Mouse (Mus musculus) ovary, postnatal 10 days (tissue): Measurements from ENCODE around the gene Lrrc25.
A peak's percentile ranks its signal among the peaks of the same experiment; 100 is the strongest.

Experiments used
- DNase-seq: peaks from one replicate; pipeline ENCODE4 v3.0.0; 2022; ENCODE audit warnings: low spot score

Lrrc25 gene

DNA sequence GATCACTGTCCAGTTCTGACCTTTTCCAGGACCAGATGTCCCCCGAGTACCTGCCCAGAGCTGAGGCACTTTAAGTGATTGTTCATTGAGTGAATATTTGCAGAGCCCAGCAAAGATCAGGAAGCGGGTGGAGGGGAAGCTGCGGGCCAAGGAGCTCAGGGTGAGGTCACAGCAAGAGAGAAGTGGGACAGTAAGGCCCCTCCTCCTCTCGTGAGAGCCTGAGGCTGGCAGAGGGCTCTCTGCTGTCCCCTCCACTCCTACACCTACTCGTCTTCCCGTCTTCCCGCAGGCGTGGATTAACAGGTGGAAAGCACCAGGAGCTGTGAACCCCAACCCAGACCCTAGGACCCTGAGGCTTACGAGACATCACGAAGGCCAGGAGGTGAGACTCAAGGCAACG lies 690 bp downstream of the Lrrc25 start:
- DNase-seq, result no peak

DNA sequence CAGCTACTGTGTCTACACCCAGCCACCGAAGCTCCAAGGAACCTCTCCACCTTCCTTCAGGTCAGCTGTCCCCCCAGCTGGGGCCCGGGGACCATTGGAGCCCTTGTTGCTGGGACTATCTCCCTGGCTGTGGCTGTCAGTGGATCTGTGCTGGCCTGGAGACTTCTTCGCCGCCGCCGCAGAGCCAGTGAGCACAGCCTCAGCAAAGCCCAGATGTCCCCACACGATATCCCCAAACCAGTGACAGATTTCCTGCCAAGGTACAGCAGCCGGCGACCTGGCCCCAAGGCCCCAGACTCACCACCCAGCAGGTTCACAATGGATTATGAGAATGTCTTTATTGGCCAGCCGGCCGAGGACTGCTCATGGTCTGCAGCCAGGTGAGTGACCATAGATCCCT lies 2.0 kb downstream of the Lrrc25 start:
- no peak for DNase-seq

DNA sequence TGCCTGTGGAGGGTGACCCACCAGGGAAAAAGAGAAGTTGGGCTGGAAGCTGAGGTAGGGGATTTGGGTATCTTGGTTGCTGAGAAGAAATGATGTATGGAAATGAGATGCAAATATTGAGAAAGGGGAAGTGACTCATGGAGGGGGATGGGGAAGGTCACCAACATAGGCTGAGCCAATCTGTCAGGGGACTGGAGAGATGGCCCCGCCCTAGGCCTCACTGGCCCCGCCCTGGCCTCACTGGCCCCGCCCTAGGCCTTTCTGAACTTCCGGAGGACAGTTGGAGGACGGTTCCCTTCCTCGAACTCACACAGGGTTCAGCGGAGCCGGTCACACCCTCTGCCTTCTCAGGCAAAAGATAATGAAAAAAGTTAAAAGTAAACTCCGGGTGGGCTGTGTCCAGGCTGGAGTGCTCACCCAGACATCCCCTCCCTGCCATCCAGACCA lies 3.0 kb downstream of the Lrrc25 start:
- DNase-seq, result no peak

DNA sequence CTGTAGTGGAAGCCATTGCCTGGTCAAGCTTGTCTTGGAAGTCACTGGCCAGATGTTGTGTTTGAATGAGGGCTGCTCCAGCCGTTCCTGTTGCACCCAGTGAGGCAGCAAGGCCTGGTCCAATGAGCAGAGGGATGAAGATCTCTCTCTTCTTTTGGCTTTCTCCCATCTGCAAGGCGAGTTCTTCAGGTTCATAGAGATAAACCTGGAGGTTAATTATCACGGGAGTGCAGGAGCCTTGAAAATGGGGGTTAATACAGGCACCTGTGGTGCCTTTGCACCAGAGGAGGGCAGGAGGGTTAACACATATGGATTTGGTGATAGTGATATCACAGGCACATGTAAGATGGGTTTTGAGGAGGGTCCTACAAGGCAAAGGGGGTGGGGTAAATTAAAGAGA lies 6.3 kb downstream of the Lrrc25 start:
- DNase-seq, result no peak

DNA sequence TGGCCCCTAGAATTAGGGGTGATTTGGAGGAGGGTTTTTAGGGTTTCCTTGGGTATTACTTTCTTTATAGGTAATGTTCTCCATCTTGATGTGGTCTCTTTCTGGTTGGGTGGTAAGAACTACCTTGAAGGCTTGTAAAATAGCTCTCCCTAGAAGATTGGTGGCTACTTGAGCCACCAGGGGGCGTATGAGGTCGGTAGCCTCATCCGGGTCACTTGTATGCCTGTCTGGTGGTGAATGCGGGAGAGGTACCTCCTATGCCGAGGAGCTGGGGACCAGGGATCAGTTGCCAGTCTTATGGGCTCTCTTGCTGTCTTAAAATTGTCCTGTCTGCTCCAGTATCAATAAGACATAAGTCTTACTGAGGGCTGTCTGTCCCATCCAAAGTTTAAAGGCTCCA lies 9.1 kb downstream of the Lrrc25 start:
- no peak for DNase-seq

DNA sequence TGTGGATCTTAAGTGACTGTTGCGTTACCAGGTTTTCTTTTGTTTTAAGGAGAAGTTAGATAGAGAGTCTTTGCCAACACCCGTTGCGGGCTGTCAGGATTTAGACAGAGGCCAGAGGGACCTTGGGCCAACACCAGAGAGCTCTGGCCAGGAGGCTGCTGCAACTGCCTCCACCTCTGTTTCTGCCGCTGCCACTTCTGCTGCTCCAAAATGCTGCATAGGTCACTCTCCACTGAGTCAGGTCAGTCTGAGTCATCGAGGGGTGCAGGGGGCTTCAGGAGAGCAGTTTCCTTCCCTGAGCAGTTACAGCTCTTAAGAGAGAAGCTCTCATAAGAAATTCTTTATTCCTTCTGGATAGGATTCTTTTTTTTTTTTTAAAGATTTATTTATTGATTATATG lies 11.1 kb downstream of the Lrrc25 start:
- no peak for DNase-seq

DNA sequence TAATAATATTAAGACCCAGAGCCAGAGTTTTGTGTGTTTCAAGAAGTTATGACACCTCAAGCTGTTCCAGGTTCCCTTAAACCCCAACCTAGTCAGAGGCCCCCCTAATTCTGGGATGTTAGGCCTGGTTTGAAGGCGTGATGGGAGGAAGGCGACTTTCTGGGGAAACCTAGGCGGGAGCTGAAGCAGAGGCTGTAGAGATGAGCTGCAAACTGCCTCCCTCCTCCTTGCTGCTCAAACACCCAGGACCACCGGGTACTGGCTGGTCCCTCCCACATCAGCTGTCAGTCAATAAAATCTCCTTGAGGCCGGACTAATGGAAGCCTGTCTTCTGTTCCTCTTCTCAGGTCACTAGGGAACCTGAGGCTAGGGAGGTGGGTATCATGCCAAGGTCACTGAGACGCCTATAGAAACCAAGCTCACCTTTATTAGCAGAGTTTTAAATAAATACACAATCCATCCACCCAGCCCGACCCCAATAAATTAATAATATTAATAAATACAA lies 13.1 kb downstream of the Lrrc25 start:
- DNase-seq, result no peak

DNA sequence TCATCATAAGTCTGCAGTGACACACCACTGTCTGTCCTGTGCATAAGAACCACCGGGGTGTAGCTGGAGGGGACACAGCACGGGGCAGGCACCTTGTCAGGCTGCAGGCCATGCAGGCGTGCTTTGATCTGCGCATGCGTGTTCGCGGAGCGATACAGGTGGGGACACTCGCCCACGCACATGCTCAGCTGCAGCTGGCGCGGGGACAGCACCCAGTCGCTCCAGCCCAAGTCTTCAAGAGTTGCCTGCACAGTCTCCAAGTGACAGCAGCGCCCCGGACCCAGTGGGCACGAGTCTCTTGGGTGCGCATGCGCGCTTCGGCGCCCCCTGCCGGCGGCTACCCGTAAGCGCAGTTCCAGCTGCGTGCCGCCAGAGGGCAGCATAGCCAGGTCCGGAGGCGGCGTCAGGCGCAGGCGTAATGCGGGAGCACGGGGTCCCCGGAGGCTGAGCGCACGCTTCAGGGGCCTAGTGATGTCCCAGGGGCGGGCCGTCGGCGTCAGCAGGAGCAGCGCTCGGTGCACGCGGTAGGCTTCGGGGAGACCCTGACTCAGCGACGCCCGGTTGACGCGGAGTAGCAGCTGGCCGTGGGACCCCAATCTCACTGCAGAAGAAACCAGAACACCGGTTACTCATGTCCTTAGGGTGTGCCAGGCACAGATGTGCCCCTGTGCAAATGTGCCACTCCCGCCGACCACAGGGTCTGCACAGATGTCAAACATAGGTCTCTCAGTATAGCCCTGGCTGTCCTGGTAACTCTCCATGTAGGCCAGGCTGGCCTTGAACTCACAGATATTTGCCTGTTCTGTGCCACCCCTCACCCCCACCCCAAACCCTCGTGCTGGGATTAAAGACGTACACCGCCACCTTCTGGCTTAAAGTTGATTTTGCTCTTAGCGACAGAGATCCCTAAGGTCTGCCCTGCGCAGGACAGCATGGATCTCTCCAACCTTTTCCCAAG lies 13.9 kb downstream of the Lrrc25 start:
- peak; percentile 83 for DNase-seq

DNA sequence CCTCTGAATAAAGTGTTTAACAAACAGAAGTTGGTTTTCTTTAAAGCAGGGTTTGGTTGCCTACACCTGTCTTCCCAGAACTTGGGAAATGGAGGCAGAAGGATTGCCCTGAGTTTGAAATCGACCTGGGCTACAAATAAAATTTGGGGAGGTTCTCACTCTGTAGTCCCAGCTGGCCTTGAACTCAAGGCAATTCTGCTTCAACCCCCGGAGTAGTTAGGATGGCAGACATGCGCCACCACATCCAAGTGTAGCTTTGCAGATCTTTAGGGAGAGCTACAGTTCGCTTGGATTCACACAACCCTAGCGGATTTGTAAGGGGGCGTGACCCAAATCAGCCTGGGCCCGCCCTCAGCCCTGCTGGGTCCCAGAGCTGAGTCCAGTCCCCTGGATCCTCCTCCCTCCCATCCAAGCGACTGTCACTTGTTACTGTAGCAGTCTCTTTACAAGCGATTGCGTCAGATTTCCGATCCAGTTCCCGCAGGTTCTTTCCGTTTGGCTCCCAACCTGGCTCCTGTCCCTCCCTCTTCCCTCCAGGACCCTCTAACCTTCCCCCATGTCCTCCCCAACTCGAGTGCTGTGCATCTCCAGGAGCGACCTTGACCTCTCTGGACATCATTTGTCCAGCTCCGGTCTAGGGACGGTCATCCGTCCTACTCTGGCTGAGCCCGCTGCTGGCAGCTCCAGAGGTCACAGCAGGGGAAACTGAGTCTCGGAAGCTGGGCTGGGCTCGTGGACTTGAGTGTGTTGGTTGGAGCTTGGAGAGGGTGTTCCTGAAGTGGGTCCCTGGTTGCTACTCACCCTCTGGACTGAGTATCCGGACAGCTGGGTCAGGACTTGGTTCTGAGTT lies 14.8 kb downstream of the Lrrc25 start:
- DNase-seq, result no peak

DNA sequence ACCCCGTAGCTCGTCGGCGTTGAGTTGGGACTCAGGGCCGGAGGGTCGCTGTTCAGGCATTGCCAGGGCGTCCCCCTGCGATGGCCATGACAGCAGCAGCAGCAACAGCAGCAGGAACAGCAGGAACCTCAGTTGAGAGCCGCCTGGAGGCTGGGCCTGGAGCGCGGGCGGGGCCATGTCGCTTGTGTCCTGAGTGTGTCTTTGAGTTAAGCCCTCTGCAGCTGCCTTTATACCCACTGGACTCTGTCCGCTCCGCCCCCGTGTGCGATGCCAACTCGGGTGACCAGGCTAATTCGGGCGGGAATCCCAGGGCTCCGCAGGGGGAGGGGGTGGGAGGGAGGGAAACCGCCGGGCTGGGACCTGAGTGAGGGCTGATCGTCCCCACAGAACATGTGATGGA lies 15.5 kb downstream of the Lrrc25 start:
- no peak for DNase-seq

DNA sequence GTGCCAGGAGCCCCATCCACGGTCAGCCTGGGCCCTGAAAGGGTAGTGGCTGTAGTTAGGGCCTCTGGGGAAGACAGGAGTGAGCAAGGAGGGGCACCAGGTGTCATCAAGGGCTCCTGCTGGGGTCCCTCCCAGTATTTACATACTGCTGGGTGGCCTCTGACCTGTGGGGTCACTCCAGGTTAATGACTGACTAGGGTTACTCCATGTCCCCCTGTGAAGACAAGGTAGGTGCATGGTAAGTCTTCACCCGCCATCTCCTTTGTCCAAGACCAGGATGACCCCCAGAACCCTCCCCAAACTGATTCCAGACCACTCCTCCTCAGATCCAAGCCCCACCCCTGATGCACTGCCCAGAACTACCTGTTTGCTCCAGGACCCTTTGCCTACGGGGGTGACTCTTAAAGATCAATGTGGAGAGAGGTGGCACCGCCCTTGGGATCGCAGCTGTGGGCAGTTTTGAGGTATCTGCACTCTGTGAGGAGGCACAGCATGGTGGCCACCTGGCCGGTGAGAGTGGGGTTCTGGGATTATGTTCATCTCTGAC lies 16.5 kb downstream of the Lrrc25 start, which contains the start of gene Gdf15:
Gene Gdf15, minus strand, starts transcription at position 111 of the 547 bp plus-strand sequence.
- DNase-seq, result no peak

DNA sequence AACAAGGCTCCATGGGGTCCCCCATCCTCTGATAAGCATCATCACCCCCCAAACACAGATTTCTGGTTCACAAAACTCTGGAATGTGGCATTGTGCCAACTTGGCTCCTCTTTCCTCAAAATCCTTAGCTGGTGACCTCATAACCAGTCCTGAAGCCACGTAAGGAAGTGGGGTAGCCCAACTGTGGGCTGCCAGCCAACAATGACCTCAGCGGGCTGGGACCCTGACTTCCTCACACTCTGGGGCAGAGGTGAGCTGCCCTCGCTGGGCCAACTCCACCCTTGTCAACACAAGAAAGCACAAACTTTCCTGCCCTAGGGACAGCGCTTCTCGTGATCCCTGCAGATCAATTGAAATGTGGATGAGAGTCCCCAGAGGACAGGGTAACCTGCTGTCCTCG lies 18.1 kb downstream of the Lrrc25 start:
- DNase-seq, result no peak

DNA sequence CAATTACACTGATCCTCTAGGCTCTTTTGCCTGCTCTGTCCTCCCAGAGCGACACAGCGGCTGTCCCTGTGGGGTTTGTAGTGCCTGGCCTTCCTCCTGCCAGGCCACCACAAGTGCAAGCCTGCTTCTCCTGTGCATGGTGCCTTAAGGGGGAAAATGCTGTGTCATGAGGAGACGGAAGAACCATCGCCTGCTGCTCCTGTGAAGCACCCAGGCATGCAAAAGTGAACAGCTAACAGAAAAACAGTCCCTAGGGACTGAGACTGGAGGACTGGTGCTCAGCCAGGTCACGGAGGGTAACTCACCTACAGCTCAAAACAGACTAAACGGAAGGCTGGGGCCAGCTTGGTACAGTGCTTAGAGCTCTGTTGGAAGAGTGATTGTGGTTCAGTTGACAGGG lies 19.6 kb downstream of the Lrrc25 start:
- no peak for DNase-seq

DNA sequence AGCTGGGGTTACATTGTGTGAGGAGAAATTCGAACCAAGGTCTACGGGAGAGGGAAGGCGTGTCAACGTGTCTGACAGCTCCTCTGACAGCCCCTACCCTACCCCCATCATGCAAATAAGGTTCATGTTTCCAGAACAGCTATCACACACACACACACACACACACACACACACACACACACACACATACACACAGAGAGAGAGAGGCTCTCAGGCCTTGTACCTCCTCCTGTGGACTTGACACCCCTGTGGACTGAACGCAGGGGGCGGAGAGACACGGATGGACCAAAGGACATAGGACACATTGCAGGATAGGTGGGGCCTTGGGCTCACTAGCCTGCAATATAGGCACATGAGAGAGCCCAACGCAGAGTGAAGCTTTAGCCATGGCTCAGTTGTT lies 20.9 kb downstream of the Lrrc25 start:
- no peak for DNase-seq

DNA sequence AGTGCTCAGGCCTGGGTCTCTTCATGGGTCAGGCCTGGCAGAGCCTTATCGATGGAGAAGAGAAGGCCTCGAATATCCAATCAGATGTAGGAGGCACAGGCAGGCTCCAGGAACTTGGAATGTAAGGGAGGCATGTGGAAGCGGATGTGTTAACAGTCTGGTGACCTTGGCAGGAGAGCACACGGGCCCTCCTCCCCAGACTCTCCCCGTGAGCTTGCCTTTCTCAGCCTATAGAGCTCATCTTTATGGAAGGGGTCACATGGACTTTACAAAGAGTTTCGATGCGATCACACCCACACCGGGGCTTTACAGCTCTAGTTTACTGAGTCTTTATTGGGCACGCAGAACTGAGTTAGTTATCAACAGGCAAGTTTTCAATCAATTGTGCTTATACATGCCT lies 22.8 kb downstream of the Lrrc25 start:
- no peak for DNase-seq

DNA sequence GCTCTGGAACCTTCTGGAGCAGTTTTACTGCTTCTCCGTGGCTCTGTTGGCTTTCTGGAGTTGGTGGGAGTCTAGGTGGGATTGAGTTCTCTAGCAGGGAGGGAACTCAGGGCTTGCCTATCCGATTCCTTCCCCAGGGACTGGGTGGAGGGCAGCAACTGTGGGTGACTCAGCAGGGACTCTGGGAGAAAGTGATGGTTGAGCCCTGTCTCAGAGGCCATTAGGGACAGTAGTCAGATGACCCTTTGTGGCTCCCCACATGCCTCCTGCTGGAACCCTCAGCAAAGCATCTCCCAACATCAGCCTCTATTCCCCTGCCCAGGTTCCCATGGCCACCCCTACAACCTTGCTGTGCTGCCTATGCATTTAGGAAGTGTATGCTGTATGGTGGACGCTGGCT lies 27.1 kb downstream of the Lrrc25 start:
- no peak for DNase-seq

DNA sequence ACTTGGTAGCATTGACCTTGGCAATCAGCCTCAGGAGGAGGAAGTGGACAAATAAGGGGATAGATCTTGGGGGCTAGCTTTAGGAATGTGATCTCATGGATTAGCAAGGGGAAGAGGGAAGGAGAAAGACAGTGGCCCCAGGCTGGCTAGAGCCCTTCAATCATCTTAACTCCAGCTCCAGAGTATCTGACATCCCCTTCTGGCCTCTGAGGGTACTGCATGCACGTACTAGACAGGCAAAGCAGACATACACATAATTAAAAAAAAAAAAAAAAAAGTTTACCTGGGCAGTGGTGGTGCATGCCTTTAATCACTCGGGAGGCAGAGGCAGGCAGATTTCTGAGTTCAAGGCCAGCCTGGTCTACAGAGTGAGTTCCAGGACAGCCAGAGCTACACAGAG lies 28.1 kb downstream of the Lrrc25 start:
- no peak for DNase-seq

DNA sequence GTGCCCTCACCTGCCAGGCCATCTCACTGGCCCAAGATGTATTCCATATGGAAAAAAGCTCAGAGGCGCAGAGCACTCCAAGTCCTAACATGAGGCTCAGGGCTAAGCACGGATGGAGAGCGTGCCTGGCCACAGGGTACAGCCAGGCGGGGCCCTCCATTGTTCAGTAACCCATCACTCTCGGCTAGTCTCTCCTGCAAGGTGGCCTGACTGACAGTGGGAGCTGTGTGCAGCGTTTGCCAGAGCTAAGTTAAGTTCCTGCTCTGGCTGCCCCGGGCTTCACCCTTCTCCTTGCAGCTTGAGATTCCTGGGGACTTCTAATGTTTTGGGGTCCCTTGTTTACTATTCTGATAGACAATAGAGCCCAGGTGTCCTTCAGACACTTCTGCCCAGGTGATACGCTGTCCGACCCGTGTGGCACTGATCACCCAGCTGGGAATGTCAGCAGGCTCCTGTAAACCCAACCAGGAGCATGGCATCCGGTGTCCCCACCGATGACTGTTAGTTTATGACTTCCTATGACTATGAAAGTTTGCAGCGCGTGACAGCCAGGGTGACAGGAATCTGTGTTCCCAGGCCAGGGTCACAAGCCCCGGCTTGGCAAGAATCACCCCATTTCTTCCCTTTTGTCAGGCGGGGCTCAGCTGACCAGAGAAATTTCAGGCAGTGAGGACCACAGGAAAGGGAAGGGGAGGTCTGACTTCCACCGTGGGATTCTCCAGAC lies 29.7 kb downstream of the Lrrc25 start:
- DNase-seq, result no peak

DNA sequence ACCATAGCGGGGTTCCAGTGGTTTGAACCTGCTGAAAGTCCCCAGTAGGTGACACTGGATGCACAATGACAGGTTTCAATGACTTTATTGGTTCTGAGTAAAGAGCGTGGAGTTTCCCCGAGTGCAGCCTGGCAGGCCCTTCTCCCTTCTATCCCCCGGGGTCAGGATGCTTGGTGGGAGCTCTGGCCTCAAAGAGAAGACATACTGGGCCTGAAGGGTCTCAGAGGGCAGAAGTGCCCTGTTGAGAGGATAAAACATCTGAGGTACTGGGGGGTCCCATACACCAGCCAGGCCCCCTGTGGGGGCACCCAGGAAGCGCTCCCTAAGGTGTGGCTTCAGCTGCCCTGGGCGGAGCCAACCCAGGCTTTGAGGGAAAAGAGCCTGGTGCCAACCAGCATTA lies 30.4 kb downstream of the Lrrc25 start:
- no peak for DNase-seq

DNA sequence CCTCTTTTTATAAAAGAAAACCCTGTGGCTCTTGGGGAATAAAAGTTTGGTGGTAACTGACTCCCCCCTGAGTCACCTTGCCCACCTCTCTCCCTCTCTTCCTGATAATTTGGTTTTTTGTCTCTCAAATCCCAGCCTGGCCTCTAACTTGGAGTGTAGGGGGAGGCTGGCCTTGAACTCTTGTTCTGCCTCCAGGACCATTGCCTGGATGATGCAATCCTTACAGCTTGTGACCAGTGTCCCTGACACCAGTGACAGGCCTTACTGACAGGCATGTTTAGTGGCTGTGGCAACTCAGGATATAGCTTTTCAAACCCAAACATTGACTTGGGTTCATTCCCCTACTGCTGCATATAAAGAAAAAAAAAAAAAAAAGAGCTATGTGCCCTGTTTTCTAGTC lies 30.8 kb downstream of the Lrrc25 start:
- no peak for DNase-seq

DNA sequence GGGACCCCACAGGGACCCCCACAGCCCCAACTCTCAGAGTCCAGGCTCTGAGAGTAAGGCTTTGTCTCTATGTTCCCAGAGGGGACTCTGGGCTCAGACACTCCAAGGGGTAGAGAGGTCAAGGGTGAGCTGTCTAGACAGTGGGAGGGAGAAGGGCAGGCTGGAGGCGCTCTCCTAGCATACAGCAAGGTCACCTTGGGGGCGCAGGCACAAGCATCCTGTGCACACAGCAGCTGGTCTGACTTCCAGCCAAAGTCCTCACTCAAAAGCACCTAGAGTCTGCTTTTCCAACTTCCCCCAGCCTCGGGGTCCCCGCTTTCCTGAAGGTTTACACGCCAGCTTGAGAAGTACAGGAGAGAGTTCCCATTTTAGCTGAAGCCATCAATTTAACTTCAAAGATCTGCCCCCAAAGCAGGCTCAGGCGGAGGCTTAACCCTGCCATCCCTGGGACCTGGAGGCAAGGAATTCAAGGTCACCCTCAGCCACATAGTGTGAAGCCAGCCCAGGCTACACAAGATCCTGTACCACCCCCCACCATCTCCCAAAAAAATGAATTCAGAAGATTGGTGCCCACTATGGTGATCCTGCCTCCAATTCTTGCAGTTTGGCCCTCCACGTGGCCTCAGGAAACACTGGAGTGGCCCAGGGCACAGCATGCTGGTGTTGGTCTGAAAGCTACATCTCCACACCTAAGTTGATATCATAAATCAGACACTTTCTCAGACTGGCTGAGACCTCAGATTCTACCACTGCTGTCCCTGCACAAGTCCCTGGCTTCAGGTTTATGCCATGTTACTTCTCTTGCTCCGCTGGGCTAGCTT lies 31.6 kb downstream of the Lrrc25 start:
- no peak for DNase-seq
